Mouse (Mus musculus): ENCODE measurements around the gene Arrb2. TPM values are rescaled to one million over a fixed set of nuclear protein-coding genes. Genes with fewer than 3 reads are reported as not detected.
"Not testable (repeated sequence)": the region's sequence is repeated elsewhere in the genome, so short reads cannot be mapped to it uniquely, and the experiment has no call there.

The Arrb2 gene
- polyA plus RNA-seq, 1 experiment from 2014 or later, result 31.4 TPM

DNA sequence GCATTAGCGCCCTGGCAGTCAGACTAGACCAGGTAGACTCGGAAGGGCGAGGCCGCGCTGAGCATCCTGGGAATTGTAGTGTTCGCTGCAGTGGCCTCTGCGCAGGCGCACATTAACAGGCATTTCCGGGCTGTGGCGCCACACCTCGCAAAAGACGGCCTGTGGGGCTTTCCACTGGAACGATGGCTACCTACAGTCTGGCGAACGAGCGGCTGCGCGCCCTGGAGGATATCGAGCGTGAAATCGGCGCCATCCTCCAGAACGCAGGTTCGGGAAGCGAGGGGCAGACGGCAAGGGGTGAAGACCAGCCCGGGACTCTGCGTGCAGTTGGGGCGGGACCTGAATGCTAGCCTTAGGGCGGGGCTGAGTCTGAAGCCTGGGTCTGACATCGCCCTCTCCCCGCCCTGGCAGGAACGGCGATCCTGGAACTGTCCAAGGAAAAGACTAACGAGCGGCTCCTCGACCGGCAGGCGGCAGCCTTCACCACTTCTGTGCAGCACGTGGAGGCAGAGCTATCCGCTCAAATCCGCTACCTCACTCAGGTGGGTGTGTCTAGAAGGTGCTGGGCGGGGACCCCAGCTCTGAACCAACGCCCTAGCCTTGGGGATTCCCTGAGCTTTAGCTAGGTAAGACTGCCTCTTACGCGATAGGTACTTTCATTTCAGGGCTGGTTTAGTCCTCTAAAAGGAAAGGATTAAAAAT is 19.5 kb downstream of the Arrb2 start, which contains the start of gene Med11:
Gene Med11 (plus strand): TSS at position 123 of the 702 bp plus-strand sequence.
- Histone ChIP-seq H3K36me3 (replicated peaks) (peaks cover 19% of the 10 kb centered on the region), H3K27me3 (ENCODE audit: poor library complexity, severe bottlenecking) (no peaks in the 10 kb centered on the region), H3K27ac (peak within 1 kb of the TSS; percentile 96), H3K4me1 (peaks cover 28% of the 10 kb centered on the region), H3K4me3 (peak within 1 kb of the TSS; percentile 84), H3K9me3 (no peaks in the 10 kb centered on the region)
- DNase-seq (ENCODE audit: extremely low spot score, low spot score), result peak; percentile 96
- WGBS, result under 1% methylated on average over 46 of the region's 46 CpGs

DNA sequence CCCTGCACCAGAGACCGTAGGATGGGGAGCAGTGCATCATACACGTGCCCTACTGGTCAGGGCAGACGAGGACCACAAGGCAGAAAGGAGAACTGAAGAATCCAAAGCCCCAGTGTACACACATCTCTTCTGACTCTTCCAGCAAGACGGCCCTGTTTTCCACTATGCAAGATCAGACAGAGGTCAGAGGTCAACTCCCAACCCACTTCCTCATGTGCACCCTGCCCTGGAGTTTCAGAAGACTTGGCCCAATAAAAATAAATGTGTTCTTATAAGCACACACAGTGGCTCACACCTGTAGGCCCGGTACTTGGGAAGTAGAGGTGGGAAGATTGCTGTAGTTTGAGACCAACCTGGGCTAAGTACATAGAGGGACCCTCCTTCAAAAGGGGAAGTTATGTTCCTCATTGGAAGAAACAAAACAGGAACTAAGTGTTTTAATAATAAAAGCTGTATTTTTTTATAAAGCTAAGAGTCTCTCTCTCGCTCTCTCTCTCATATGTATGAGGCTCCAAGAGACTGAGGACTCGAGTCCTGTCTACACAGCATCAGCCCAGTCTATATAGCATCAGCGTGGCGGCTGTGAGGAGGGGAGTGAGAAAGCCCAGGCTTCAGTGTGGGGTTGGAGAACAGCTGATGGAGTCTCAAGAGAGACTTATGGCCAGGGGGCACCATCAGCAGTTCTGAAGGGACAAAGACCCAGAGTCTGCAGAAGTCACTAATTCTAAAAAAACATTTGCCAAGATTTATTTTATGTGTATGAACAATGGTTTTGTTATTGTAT is 21.0 kb downstream of the Arrb2 start:
- Histone ChIP-seq H3K4me1 (peaks cover 28% of the 10 kb centered on the region), H3K9me3 (no peaks in the 10 kb centered on the region), H3K4me3 (no peak overlapping the region), H3K27me3 (ENCODE audit: poor library complexity, severe bottlenecking) (peaks cover 10% of the 10 kb centered on the region), H3K36me3 (replicated peaks) (peaks cover 19% of the 10 kb centered on the region), H3K27ac (no peak overlapping the region)
- 91% methylated on average over 9 of the region's 9 CpGs for WGBS
- no peak for DNase-seq (ENCODE audit: extremely low spot score, low spot score)

DNA sequence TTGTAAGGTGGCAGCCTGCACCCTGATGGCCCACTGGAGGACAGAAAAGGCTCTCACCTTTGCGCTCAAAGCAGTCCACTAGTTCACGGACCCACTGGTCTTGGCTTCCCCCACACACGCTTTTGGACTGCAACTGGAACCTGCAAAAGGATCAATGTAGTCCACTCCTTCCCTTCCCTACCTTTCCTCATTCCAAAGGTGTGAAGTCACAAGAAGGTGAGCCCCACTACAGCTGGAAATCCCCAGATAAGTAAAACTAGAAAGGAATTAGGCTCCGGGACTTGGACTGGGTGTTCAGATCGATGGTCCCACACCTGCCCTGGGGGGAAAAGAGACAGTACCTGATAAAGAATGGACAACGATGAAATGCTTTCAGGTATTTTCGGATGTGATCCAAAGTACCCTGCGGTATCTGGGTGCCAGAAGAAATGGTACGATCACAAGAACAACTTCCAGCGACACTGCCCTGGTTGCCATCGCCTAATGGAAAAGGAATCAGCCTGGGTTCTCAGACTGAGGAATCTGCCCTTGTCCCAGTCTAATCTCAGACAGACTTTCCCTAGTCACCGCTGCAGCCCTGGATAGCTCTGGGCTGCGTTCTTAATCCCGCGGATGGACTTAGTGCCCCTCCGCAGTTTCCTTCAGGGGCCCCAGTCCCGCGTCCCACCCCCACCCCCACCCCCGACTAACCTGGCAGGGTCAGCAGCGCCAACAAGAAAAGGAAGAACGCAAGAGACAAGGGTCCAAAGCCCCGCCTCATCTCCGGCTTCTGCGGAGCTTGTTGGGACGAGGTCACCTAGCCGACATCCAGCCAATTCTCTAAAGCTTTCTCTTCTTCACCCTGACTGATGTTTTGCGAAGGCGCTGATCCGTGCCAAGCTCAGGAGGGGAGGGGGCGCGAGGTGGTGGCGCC is 26.5 kb downstream of the Arrb2 start, which contains the start of gene Zmynd15:
Gene Zmynd15 (plus strand): TSS at position 746 of the 913 bp plus-strand sequence.
- WGBS, result 20% methylated on average over 32 of the region's 32 CpGs
- Histone ChIP-seq H3K27ac (0 out of 2 replicates have a peak within 1 kb of the TSS, but pooled peaks have one; percentile 48), H3K4me1 (peaks cover 17% of the 10 kb centered on the region), H3K9me3 (no peaks in the 10 kb centered on the region), H3K27me3 (ENCODE audit: poor library complexity, severe bottlenecking) (peaks cover 60% of the 10 kb centered on the region), H3K4me3 (peak within 1 kb of the TSS; percentile 59), H3K36me3 (replicated peaks) (peaks cover 9% of the 10 kb centered on the region)
- DNase-seq (ENCODE audit: extremely low spot score, low spot score), result no peak

DNA sequence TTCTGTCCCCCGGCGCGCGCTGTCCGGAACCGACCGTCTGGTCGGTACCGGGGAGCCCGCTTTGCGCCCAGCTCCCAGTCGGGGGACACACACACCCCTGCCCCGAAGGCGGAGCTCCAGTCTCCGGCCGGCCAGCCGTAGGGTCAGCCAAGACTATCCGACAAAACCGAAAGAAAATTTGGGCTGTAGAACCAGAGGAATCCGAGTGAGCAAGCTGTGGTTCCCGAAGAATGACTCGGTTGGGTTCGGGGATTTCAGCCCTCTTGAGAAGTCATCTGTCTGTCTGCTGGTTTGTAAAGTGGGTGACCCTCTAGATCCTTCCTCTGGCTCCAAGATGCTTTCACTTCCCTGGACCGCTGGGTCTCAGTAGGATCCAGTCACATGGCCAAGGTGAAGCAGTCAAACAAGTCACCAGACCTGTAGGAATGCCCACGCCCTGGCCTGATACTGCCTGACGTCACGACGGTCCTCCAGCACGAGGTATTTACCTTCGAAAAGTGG is 27.2 kb downstream of the Arrb2 start, which contains the start of gene Cxcl16:
Gene Cxcl16 (minus strand): TSS at position 384 of the 501 bp plus-strand sequence.
- 4% methylated on average over 30 of the region's 30 CpGs for WGBS
- Histone ChIP-seq H3K27me3 (ENCODE audit: poor library complexity, severe bottlenecking) (peaks cover 68% of the 10 kb centered on the region), H3K36me3 (replicated peaks) (peaks cover 6% of the 10 kb centered on the region), H3K4me3 (peak within 1 kb of the TSS; percentile 59), H3K27ac (0 out of 2 replicates have a peak within 1 kb of the TSS, but pooled peaks have one; percentile 48), H3K4me1 (peaks cover 17% of the 10 kb centered on the region), H3K9me3 (no peaks in the 10 kb centered on the region)
- DNase-seq (ENCODE audit: extremely low spot score, low spot score), result no peak

DNA sequence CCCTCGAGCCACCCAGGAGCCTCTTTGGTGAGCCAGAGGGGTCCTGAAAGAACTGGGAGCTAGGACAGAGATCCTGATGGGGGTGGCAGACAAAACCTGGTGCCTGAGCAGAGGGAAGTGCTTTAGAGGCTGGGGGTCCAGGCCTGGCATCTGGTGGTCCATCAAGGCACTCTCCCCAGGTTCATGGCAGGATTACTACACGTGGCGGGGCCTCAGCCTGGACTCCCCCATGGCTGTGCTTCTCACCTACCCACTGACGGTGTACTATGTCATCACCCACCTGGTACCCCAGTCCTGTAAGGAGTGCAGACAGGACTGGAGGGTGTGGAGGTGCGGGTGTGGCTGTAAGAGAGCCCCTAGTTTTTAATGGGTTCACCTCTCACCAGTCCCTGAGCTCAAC is 31.5 kb downstream of the Arrb2 start:
- Histone ChIP-seq H3K4me3 (no peak overlapping the region), H3K9me3 (no peaks in the 10 kb centered on the region), H3K36me3 (replicated peaks) (no peaks in the 10 kb centered on the region), H3K27ac (no peak overlapping the region), H3K4me1 (peaks cover 23% of the 10 kb centered on the region), H3K27me3 (ENCODE audit: poor library complexity, severe bottlenecking) (peaks cover 81% of the 10 kb centered on the region)
- DNase-seq (ENCODE audit: extremely low spot score, low spot score), result no peak
- 79% methylated on average over 5 of the region's 5 CpGs for WGBS

DNA sequence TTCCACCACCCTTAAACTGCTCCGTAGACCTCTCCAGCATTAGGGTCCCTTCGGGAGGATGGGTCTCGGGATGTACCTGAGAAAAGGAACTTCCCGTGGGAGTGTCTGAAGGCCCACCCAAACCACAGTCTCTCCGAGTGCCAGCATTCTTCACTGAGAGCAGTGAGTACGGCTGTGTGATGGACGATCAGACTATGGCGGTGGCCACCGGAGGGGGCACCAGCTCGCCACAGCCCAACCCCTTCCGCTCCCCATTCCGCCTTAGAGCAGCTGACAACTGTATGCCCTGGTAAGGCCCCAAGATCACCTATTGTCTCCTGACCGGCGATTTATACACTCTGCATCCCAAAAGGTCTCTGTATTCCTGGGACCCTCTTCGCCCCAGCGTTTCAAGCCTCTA is 32.8 kb downstream of the Arrb2 start:
- Histone ChIP-seq H3K9me3 (no peaks in the 10 kb centered on the region), H3K4me1 (peaks cover 13% of the 10 kb centered on the region), H3K27me3 (ENCODE audit: poor library complexity, severe bottlenecking) (peaks cover 69% of the 10 kb centered on the region), H3K27ac (peak overlapping the region; percentile 58; the same call in 1 of the 2 replicates), H3K4me3 (peak overlapping the region; percentile 36), H3K36me3 (replicated peaks) (no peaks in the 10 kb centered on the region)
- DNase-seq (ENCODE audit: extremely low spot score, low spot score), result no peak
- 20% methylated on average over 16 of the region's 16 CpGs for WGBS

DNA sequence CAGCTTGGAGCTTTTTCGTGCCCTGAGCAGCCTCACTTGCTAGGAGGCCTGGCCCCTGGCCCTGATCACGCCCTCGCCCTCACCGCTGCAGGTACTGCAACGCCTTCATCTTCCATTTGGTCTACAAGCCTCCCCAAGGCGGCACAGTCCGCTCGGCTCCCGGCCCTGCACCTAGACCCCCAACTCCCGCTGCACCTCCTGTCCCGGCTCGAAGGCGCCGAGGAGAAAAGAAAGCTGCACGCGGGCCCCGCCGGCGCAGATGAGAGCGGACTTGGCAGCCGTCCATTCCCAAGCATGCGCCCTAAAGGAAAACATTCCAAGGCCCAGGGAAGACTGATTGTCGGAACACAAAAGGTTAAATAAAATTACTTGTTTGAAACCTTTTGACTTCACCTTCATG is 33.4 kb downstream of the Arrb2 start:
- DNase-seq (ENCODE audit: extremely low spot score, low spot score), result no peak
- Histone ChIP-seq H3K27ac (peak overlapping the region; percentile 46; the same call in 1 of the 2 replicates), H3K9me3 (no peaks in the 10 kb centered on the region), H3K4me1 (peaks cover 13% of the 10 kb centered on the region), H3K4me3 (peak overlapping the region; percentile 36), H3K36me3 (replicated peaks) (no peaks in the 10 kb centered on the region), H3K27me3 (ENCODE audit: poor library complexity, severe bottlenecking) (peaks cover 63% of the 10 kb centered on the region)
- WGBS, result 12% methylated on average over 23 of the region's 23 CpGs

DNA sequence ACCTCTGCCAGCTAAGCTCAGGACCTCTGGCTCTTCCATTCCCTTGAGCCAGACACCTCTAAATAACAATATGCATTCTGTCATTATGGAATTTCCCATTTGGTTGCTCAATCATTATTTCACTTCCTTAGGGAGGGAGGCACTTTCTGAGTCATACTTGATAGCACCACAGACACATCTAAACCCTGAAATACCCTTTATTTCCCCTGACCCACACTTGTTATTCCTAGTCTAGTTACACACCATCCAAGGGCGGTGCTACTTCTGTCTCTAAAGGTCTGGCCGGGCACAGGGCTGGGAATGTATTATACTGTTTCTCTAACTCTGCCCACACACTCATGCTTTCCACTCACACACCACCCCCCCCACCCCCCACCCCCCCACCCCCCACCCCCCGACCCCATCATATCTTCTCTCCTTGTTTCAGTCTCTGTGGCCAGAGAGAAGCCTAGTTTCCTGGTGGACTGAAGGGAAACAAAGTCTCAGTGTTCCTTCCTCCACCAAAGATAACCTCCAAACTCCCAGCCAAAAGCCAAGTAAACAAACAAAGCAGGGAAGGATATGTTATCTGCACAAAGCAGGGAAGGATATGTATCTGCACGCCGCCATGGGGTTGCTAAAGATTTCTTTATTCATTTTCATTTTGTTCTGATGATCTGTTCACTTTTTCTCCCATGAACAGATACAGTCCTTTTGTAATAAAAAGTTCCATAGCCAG is 35.6 kb downstream of the Arrb2 start:
- Histone ChIP-seq H3K27me3 (ENCODE audit: poor library complexity, severe bottlenecking) (peaks cover 44% of the 10 kb centered on the region), H3K4me1 (peaks cover 13% of the 10 kb centered on the region), H3K4me3 (no peak overlapping the region), H3K9me3 (no peaks in the 10 kb centered on the region), H3K36me3 (replicated peaks) (no peaks in the 10 kb centered on the region), H3K27ac (no peak overlapping the region)
- no peak for DNase-seq (ENCODE audit: extremely low spot score, low spot score)
- WGBS, result 84% methylated on average over 5 of the region's 5 CpGs

DNA sequence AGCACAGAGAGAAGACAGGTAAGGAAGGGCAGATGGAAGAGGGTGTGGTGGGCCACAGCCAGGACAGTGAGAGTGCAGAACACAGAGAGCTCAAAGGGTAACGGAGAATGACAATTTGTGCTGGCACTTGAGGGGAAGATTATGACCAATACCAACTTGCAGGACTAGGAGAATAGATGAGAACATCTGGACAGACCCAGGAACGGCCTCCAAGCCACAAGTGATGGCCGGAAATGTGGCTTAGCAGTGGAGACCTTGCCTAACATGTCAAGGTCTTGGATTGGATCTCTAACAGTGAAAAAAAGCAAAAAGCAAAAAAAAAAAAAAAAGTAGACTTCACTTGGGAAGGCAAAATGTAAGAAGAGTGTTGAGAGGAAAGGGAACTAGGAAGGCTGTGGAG is 37.3 kb downstream of the Arrb2 start:
- 91% methylated on average over 3 of the region's 3 CpGs for WGBS
- DNase-seq (ENCODE audit: extremely low spot score, low spot score), result no peak

DNA sequence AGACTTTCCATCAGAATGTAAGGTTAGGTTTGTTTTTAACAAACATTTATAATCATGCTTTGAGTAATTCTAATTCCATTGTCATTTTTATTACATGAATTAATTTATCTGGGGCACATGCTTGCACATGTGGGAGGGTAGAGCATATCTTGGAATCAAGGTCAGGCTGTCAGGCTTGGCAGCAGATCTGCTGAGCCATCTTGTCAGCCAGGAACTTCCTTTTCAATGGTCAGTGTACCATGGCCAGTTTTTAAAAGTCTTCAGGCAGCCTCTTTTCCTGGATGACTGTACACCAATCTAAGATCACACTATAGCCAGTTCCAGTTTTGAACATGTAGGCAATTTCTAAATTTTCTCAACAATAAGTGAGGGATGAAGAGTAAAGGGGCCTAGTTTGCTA is 40.3 kb downstream of the Arrb2 start:
- H3K27ac ChIP-seq, result no peak overlapping the region
- no peaks in the 10 kb centered on the region for H3K9me3 ChIP-seq
- no peak overlapping the region for H3K4me3 ChIP-seq
- H3K27me3 ChIP-seq (ENCODE audit: poor library complexity, severe bottlenecking), result no peaks in the 10 kb centered on the region
- no peaks in the 10 kb centered on the region for H3K4me1 ChIP-seq
- H3K36me3 ChIP-seq (replicated peaks), result no peaks in the 10 kb centered on the region
- DNase-seq (ENCODE audit: extremely low spot score, low spot score), result no peak

More for the DNA sequence above, 37.3 kb downstream of the Arrb2 start:
- H3K9me3 ChIP-seq, result no peaks in the 10 kb centered on the region
- H3K4me3 ChIP-seq, result no peak overlapping the region
- peaks cover 28% of the 10 kb centered on the region for H3K27me3 ChIP-seq (ENCODE audit: poor library complexity, severe bottlenecking)
- peaks cover 13% of the 10 kb centered on the region for H3K4me1 ChIP-seq
- no peaks in the 10 kb centered on the region for H3K36me3 ChIP-seq (replicated peaks)
- no peak overlapping the region for H3K27ac ChIP-seq

DNA sequence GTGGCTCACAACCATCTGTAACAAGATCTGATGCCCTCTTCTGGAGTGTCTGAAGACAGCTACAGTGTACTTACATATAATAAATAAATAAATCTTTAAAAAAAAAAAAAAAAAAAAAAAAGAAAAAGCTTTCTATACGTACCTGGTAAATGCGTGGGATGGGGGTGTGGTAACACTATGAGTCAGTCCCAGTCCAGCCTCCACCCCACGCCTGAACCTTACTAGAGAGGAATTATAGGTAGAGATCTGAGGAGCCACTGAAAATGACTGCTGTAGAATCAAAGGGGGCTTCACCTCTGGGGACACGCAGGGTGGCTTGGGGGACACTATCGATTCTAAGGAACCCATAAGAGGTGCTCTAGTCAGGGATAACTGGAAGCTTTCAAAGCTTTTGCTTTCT is 40.9 kb downstream of the Arrb2 start:
- WGBS, result 90% methylated on average over 5 of the region's 5 CpGs
- not testable (repeated sequence) for H3K4me1 ChIP-seq; H3K9me3 ChIP-seq; H3K27me3 ChIP-seq (ENCODE audit: poor library complexity, severe bottlenecking); H3K36me3 ChIP-seq (replicated peaks); H3K4me3 ChIP-seq; DNase-seq (ENCODE audit: extremely low spot score, low spot score); H3K27ac ChIP-seq

Data from forebrain, embryonic 10.5 days (tissue).